Mouse (Mus musculus): ENCODE results near the gene Efna4. TPM values are rescaled to one million over a fixed set of nuclear protein-coding genes. Genes with fewer than 3 reads are reported as not detected.

The Efna4 gene
- polyA plus RNA-seq, 1 experiment from 2014 or later: 17.5 TPM

- DNase-seq (ENCODE audit: low spot score) (peak; percentile 78), ATAC-seq (ENCODE audit: low read depth) (peak; percentile 17; the same call in 1 of the 2 replicates)
- Histone ChIP-seq H3K4me2 (ENCODE audit: low read depth, low read length) (peak overlapping the region; percentile 59), H3K27ac (replicated peaks; ENCODE audit: low read depth, low read length) (no peak overlapping the region), H3K36me3 (ENCODE audit: control insufficient read depth, insufficient read depth, low read length) (peaks cover 19% of the 10 kb centered on the region), H3K9ac (ENCODE audit: low read depth, low read length) (peak overlapping the region; percentile 49), H3K27me3 (replicated peaks; ENCODE audit: control insufficient read depth, insufficient read depth, low read length) (no peaks in the 10 kb centered on the region), H3K4me3 (ENCODE audit: low read depth, low read length) (peak overlapping the region; percentile 30), H3K4me1 (ENCODE audit: control insufficient read depth, insufficient read depth, low read length) (peaks cover 25% of the 10 kb centered on the region), H3K9me3 (ENCODE audit: control insufficient read depth, low read length) (no peaks in the 10 kb centered on the region)
- WGBS: 6% methylated on average over 11 of the region's 11 CpGs
These were observed 2.6 kb upstream of the Efna4 start for GRCm38 (mm10) chr3:89340465-89340864.

- ATAC-seq (ENCODE audit: low read depth): no peak
These were observed 1.6 kb upstream of the Efna4 start for GRCm38 (mm10) chr3:89339416-89339815.

GRCm38 (mm10) chr3:89337062-89337720, 637 bp downstream of the Efna4 start:
- H3K27me3 ChIP-seq (replicated peaks; ENCODE audit: control insufficient read depth, insufficient read depth, low read length): no peaks in the 10 kb centered on the region
- peak overlapping the region; percentile 96 for H3K27ac ChIP-seq (replicated peaks; ENCODE audit: low read depth, low read length)
- H3K36me3 ChIP-seq (ENCODE audit: control insufficient read depth, insufficient read depth, low read length): peaks cover 31% of the 10 kb centered on the region
- no peaks in the 10 kb centered on the region for H3K9me3 ChIP-seq (ENCODE audit: control insufficient read depth, low read length)
- H3K4me1 ChIP-seq (ENCODE audit: control insufficient read depth, insufficient read depth, low read length): peaks cover 25% of the 10 kb centered on the region
- ATAC-seq (ENCODE audit: low read depth) (no peak), DNase-seq (ENCODE audit: low spot score) (no peak)
- peak overlapping the region; percentile 94 for H3K9ac ChIP-seq (ENCODE audit: low read depth, low read length)
- WGBS: 1% methylated on average over 4 of the region's 21 CpGs
- H3K4me3 ChIP-seq (ENCODE audit: low read depth, low read length): peak overlapping the region; percentile 96
- H3K4me2 ChIP-seq (ENCODE audit: low read depth, low read length): peak overlapping the region; percentile 74

More at GRCm38 (mm10) chr3:89339416-89339815, 1.6 kb upstream of the Efna4 start:
- Histone ChIP-seq H3K27ac (replicated peaks; ENCODE audit: low read depth, low read length) (no peak overlapping the region), H3K4me2 (ENCODE audit: low read depth, low read length) (0 out of 2 replicates have a peak overlapping the region, but pooled peaks have one; percentile 74), H3K9me3 (ENCODE audit: control insufficient read depth, low read length) (no peaks in the 10 kb centered on the region), H3K27me3 (replicated peaks; ENCODE audit: control insufficient read depth, insufficient read depth, low read length) (no peaks in the 10 kb centered on the region), H3K4me1 (ENCODE audit: control insufficient read depth, insufficient read depth, low read length) (peaks cover 25% of the 10 kb centered on the region), H3K36me3 (ENCODE audit: control insufficient read depth, insufficient read depth, low read length) (peaks cover 25% of the 10 kb centered on the region), H3K9ac (ENCODE audit: low read depth, low read length) (no peak overlapping the region), H3K4me3 (ENCODE audit: low read depth, low read length) (no peak overlapping the region)
- 25% methylated on average over 7 of the region's 8 CpGs for WGBS
- DNase-seq (ENCODE audit: low spot score): no peak

GRCm38 (mm10) chr3:89336529-89336928, 1.3 kb downstream of the Efna4 start:
- Histone ChIP-seq H3K27me3 (replicated peaks; ENCODE audit: control insufficient read depth, insufficient read depth, low read length) (no peaks in the 10 kb centered on the region), H3K36me3 (ENCODE audit: control insufficient read depth, insufficient read depth, low read length) (peaks cover 31% of the 10 kb centered on the region), H3K27ac (replicated peaks; ENCODE audit: low read depth, low read length) (peak overlapping the region; percentile 96), H3K9me3 (ENCODE audit: control insufficient read depth, low read length) (no peaks in the 10 kb centered on the region), H3K4me1 (ENCODE audit: control insufficient read depth, insufficient read depth, low read length) (peaks cover 25% of the 10 kb centered on the region), H3K4me2 (ENCODE audit: low read depth, low read length) (peak overlapping the region; percentile 74), H3K9ac (ENCODE audit: low read depth, low read length) (peak overlapping the region; percentile 94), H3K4me3 (ENCODE audit: low read depth, low read length) (peak overlapping the region; percentile 96)
- ATAC-seq (ENCODE audit: low read depth) (no peak), DNase-seq (ENCODE audit: low spot score) (no peak)
- 8% methylated on average over 6 of the region's 6 CpGs for WGBS

- Histone ChIP-seq H3K4me3 (ENCODE audit: low read depth, low read length) (no peak overlapping the region), H3K4me2 (ENCODE audit: low read depth, low read length) (no peak overlapping the region), H3K27me3 (replicated peaks; ENCODE audit: control insufficient read depth, insufficient read depth, low read length) (no peaks in the 10 kb centered on the region), H3K27ac (replicated peaks; ENCODE audit: low read depth, low read length) (no peak overlapping the region), H3K9me3 (ENCODE audit: control insufficient read depth, low read length) (no peaks in the 10 kb centered on the region), H3K36me3 (ENCODE audit: control insufficient read depth, insufficient read depth, low read length) (peaks cover 31% of the 10 kb centered on the region), H3K4me1 (ENCODE audit: control insufficient read depth, insufficient read depth, low read length) (peaks cover 14% of the 10 kb centered on the region), H3K9ac (ENCODE audit: low read depth, low read length) (peak overlapping the region; percentile 14; the same call in 1 of the 2 replicates)
- 66% methylated on average over 11 of the region's 11 CpGs for WGBS
- DNase-seq (ENCODE audit: low spot score) (no peak), ATAC-seq (ENCODE audit: low read depth) (no peak)
These were observed 4.8 kb downstream of the Efna4 start for GRCm38 (mm10) chr3:89333053-89333452.

GRCm38 (mm10) chr3:89332476-89332875, 5.4 kb downstream of the Efna4 start:
- peaks cover 31% of the 10 kb centered on the region for H3K36me3 ChIP-seq (ENCODE audit: control insufficient read depth, insufficient read depth, low read length)
- no peak overlapping the region for H3K27ac ChIP-seq (replicated peaks; ENCODE audit: low read depth, low read length)
- no peak overlapping the region for H3K9ac ChIP-seq (ENCODE audit: low read depth, low read length)
- no peak overlapping the region for H3K4me2 ChIP-seq (ENCODE audit: low read depth, low read length)
- no peaks in the 10 kb centered on the region for H3K27me3 ChIP-seq (replicated peaks; ENCODE audit: control insufficient read depth, insufficient read depth, low read length)
- no peak for DNase-seq (ENCODE audit: low spot score)
- H3K9me3 ChIP-seq (ENCODE audit: control insufficient read depth, low read length): no peaks in the 10 kb centered on the region
- H3K4me1 ChIP-seq (ENCODE audit: control insufficient read depth, insufficient read depth, low read length): peaks cover 14% of the 10 kb centered on the region
- ATAC-seq (ENCODE audit: low read depth): no peak
- 43% methylated on average over 12 of the region's 12 CpGs for WGBS
- no peak overlapping the region for H3K4me3 ChIP-seq (ENCODE audit: low read depth, low read length)

GRCm38 (mm10) chr3:89332013-89332412, 5.8 kb downstream of the Efna4 start:
- peaks cover 31% of the 10 kb centered on the region for H3K36me3 ChIP-seq (ENCODE audit: control insufficient read depth, insufficient read depth, low read length)
- DNase-seq (ENCODE audit: low spot score) (no peak), ATAC-seq (ENCODE audit: low read depth) (no peak)
- H3K9me3 ChIP-seq (ENCODE audit: control insufficient read depth, low read length): no peaks in the 10 kb centered on the region
- no peak overlapping the region for H3K9ac ChIP-seq (ENCODE audit: low read depth, low read length)
- no peaks in the 10 kb centered on the region for H3K27me3 ChIP-seq (replicated peaks; ENCODE audit: control insufficient read depth, insufficient read depth, low read length)
- H3K4me3 ChIP-seq (ENCODE audit: low read depth, low read length): no peak overlapping the region
- no peak overlapping the region for H3K4me2 ChIP-seq (ENCODE audit: low read depth, low read length)
- WGBS: 44% methylated on average over 10 of the region's 10 CpGs
- peaks cover 11% of the 10 kb centered on the region for H3K4me1 ChIP-seq (ENCODE audit: control insufficient read depth, insufficient read depth, low read length)
- H3K27ac ChIP-seq (replicated peaks; ENCODE audit: low read depth, low read length): 0 out of 2 replicates have a peak overlapping the region, but pooled peaks have one; percentile 5

GRCm38 (mm10) chr3:89331561-89331960, 6.3 kb downstream of the Efna4 start:
- Histone ChIP-seq H3K4me1 (ENCODE audit: control insufficient read depth, insufficient read depth, low read length) (peaks cover 6% of the 10 kb centered on the region), H3K27ac (replicated peaks; ENCODE audit: low read depth, low read length) (0 out of 2 replicates have a peak overlapping the region, but pooled peaks have one; percentile 5), H3K27me3 (replicated peaks; ENCODE audit: control insufficient read depth, insufficient read depth, low read length) (no peaks in the 10 kb centered on the region), H3K9me3 (ENCODE audit: control insufficient read depth, low read length) (no peaks in the 10 kb centered on the region), H3K9ac (ENCODE audit: low read depth, low read length) (no peak overlapping the region), H3K4me3 (ENCODE audit: low read depth, low read length) (no peak overlapping the region), H3K4me2 (ENCODE audit: low read depth, low read length) (no peak overlapping the region), H3K36me3 (ENCODE audit: control insufficient read depth, insufficient read depth, low read length) (peaks cover 31% of the 10 kb centered on the region)
- DNase-seq (ENCODE audit: low spot score) (no peak), ATAC-seq (ENCODE audit: low read depth) (no peak)
- 60% methylated on average over 13 of the region's 13 CpGs for WGBS

GRCm38 (mm10) chr3:89330948-89331347, 6.9 kb downstream of the Efna4 start:
- H3K36me3 ChIP-seq (ENCODE audit: control insufficient read depth, insufficient read depth, low read length): peaks cover 31% of the 10 kb centered on the region
- no peak overlapping the region for H3K4me2 ChIP-seq (ENCODE audit: low read depth, low read length)
- no peak overlapping the region for H3K27ac ChIP-seq (replicated peaks; ENCODE audit: low read depth, low read length)
- H3K9ac ChIP-seq (ENCODE audit: low read depth, low read length): no peak overlapping the region
- H3K27me3 ChIP-seq (replicated peaks; ENCODE audit: control insufficient read depth, insufficient read depth, low read length): no peaks in the 10 kb centered on the region
- H3K4me3 ChIP-seq (ENCODE audit: low read depth, low read length): no peak overlapping the region
- WGBS: 24% methylated on average over 10 of the region's 10 CpGs
- 0 out of 2 replicates have a peak, but pooled peaks cover 3% of the 10 kb centered on the region for H3K4me1 ChIP-seq (ENCODE audit: control insufficient read depth, insufficient read depth, low read length)
- ATAC-seq (ENCODE audit: low read depth) (peak; percentile 35; the same call in 1 of the 2 replicates), DNase-seq (ENCODE audit: low spot score) (no peak)
- no peaks in the 10 kb centered on the region for H3K9me3 ChIP-seq (ENCODE audit: control insufficient read depth, low read length)

All from embryonic facial prominence, embryonic 14.5 days (tissue).